Mouse (Mus musculus): ENCODE results near the gene Phlda3. TPM values are rescaled to one million over a fixed set of nuclear protein-coding genes. Genes with fewer than 3 reads are reported as not detected.
A peak's percentile ranks its signal among the peaks of the same experiment; 100 is the strongest.

Phlda3 gene
- polyA plus RNA-seq (2016; fragmentation: Nextera tagmentation; extraction: Ambion mirVana): 15.7 and 21.8 TPM in 2 replicates

DNA sequence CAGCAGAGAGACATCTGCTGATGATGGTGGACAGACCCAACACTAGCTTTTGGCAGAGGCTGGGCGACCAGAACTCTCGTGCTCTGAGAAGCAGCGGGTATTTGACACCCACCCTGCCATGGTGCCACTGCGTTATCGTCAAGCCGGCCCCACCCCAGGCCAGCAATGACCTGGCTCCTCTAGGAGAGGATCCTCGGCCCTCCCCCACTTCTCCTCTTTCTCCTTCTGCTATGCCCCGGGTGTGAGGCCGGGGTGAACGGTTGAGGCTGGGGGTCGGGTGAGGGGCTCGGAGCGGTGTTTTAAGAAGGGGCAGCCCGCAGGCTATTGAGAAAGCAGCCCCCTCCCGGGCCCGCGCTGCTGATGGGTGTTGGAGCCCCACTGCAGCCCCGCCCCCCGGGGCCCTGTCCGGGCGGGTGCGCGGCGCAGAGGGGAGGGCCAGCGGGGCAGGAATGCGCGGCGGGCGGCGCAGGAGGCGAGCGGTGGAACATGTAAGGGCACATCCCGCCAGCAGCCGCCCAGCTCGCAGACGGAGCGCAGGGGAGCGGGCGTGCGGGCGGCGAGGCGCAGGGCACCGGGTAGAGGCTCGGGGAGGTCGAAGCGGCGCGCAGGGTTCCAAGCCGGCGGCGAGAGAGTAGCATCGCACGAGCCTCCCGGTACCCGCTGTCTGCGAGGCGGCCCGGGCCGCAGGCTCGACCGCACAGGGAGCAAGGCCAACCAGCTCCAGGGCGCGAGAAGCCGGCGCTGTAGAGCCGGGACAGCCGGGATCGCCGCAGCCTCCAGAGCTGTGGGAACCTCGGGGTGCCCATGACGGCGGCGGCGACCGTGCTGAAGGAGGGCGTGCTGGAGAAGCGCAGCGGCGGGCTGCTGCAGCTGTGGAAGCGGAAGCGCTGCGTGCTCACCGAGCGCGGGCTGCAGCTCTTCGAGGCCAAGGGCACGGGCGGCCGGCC lies at the start of gene Phlda3:
Phlda3 (plus strand) TSS at position 475 of the 947 bp plus-strand sequence.
- WGBS: 1% methylated on average over 81 of the region's 90 CpGs
- Histone ChIP-seq H3K36me3 (0 out of 2 replicates have a peak, but pooled peaks cover 2% of the 10 kb centered on the region), H3K27me3 (peaks cover 31% of the 10 kb centered on the region)

DNA sequence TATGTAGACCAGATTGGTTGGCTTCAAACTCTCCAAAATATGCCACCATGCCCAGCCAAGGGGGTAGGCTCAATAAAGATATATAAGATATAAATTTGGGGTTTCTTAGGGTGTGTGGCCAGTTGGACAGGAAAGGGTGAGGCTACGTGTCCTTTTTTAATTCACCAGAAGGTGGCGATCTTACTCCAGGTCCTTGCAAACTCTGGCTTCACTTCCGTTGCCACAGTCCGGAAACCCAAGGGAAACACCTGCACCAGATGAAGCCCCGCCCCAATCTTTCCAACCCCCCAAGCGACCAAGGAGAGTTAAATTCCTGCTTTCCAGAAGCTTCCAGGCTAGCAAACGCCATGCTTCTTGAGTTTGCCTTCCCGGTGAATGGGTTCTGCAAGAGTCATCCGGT lies 46.4 kb upstream of the Phlda3 start:
- Histone ChIP-seq H3K9me3 (no peaks in the 10 kb centered on the region), H3K36me3 (no peaks in the 10 kb centered on the region), H3K4me3 (no peak overlapping the region), H3K4me2 (replicated peaks) (no peak overlapping the region), H3K27ac (replicated peaks) (no peak overlapping the region), H3K4me1 (0 out of 2 replicates have a peak, but pooled peaks cover 2% of the 10 kb centered on the region), H3K27me3 (peaks cover 3% of the 10 kb centered on the region; the same call in 1 of the 2 replicates), H3K9ac (replicated peaks) (no peak overlapping the region)
- 22% methylated on average over 9 of the region's 9 CpGs for WGBS
- ATAC-seq (ENCODE audit: low FRiP score, low read depth): peak; percentile 63

More for the DNA sequence above, at the start of gene Phlda3:
- peak within 1 kb of the TSS; percentile 96 for H3K4me2 ChIP-seq (replicated peaks)
- peak; percentile 88 for ATAC-seq (ENCODE audit: low FRiP score, low read depth)
- H3K4me1 ChIP-seq: peaks cover 24% of the 10 kb centered on the region
- no peaks in the 10 kb centered on the region for H3K9me3 ChIP-seq
- peak within 1 kb of the TSS; percentile 60 for H3K4me3 ChIP-seq
- peak within 1 kb of the TSS; percentile 70 for H3K27ac ChIP-seq (replicated peaks)
- peak within 1 kb of the TSS; percentile 76 for H3K9ac ChIP-seq (replicated peaks)

DNA sequence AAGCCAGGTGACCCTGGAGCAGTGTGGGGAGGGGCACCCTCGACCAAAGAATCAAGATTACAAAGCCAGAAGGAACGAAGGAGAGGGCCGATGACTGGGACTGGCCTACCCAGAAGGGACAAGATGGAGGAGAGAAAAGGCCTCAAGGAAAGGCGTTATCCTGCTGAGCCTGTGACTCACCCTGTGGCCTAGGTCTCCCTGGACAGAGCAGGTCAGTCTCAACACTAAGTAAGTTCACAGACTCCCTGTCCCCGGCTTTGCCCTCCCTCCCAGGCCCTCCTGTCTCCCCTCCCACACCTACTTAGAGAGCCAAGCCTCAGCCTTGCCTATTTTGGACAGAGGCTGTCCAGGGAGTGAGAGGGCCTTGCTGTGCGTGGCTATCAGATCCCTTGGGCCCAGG lies 45.9 kb upstream of the Phlda3 start, which contains the start of gene Csrp1:
Csrp1 (plus strand) TSS at position 79 of the 400 bp plus-strand sequence.
- H3K4me2 ChIP-seq (replicated peaks): no peak within 1 kb of the TSS
- no peak within 1 kb of the TSS for H3K4me3 ChIP-seq
- no peak within 1 kb of the TSS for H3K9ac ChIP-seq (replicated peaks)
- 0 out of 2 replicates have a peak, but pooled peaks cover 2% of the 10 kb centered on the region for H3K4me1 ChIP-seq
- H3K9me3 ChIP-seq: no peaks in the 10 kb centered on the region
- H3K27me3 ChIP-seq: peaks cover 3% of the 10 kb centered on the region; the same call in 1 of the 2 replicates
- no peak within 1 kb of the TSS for H3K27ac ChIP-seq (replicated peaks)
- 0 out of 2 replicates have a peak, but pooled peaks have one; percentile 12 for ATAC-seq (ENCODE audit: low FRiP score, low read depth)
- no peaks in the 10 kb centered on the region for H3K36me3 ChIP-seq
- 68% methylated on average over 6 of the region's 6 CpGs for WGBS

DNA sequence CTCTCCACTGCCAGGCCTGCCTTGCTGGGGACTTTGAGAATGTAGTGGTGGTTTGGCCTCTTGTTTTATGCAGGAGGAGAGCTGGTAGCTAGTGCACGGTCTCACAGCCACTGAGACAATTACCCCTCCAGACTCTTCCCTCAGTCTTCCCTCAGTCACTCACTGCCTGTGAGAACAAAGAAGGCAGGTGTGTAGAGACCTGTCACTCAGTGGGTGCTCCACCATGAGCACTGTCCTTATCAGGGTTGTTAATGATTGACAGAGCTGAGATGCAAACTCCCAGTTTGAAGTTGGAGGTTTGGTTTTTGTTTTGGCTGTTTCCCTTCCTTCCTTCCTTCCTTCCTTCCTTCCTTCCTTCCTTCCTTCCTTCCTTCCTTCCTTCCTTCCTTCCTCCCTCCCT lies 42.9 kb upstream of the Phlda3 start:
- peaks cover 3% of the 10 kb centered on the region; the same call in 1 of the 2 replicates for H3K27me3 ChIP-seq
- no peak for ATAC-seq (ENCODE audit: low FRiP score, low read depth)
- H3K4me2 ChIP-seq (replicated peaks): no peak overlapping the region
- H3K9me3 ChIP-seq: no peaks in the 10 kb centered on the region
- no peak overlapping the region for H3K4me3 ChIP-seq
- no peak overlapping the region for H3K9ac ChIP-seq (replicated peaks)
- 0 out of 2 replicates have a peak, but pooled peaks cover 2% of the 10 kb centered on the region for H3K4me1 ChIP-seq
- no peaks in the 10 kb centered on the region for H3K36me3 ChIP-seq
- WGBS: 77% methylated on average over 1 of the region's 1 CpGs
- H3K27ac ChIP-seq (replicated peaks): no peak overlapping the region

DNA sequence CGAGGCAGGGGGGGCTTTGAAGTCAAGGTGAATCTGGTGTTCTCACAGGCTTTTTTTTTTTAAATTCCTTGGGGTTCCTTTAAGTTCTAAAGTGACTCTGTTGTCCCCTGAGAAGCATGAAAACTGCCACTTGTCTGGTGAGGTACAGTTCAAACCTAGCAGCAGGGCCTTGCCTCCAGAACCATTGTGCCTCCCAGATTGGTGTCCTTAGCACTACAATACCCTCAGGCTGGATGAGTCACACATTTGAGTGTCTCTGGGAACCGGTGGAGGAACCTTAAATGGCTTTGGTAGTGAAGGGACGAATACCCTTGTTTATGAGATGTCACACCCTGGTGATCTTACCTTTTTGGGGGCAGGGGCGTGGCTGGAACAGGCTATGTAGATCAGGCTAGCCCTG lies 41.8 kb upstream of the Phlda3 start:
- H3K4me2 ChIP-seq (replicated peaks): no peak overlapping the region
- H3K27ac ChIP-seq (replicated peaks): no peak overlapping the region
- H3K27me3 ChIP-seq: 0 out of 2 replicates have a peak, but pooled peaks cover 3% of the 10 kb centered on the region
- H3K4me1 ChIP-seq: peaks cover 6% of the 10 kb centered on the region
- no peak overlapping the region for H3K4me3 ChIP-seq
- no peak overlapping the region for H3K9ac ChIP-seq (replicated peaks)
- H3K9me3 ChIP-seq: no peaks in the 10 kb centered on the region
- no peaks in the 10 kb centered on the region for H3K36me3 ChIP-seq
- ATAC-seq (ENCODE audit: low FRiP score, low read depth): no peak
- 67% methylated on average over 4 of the region's 4 CpGs for WGBS

DNA sequence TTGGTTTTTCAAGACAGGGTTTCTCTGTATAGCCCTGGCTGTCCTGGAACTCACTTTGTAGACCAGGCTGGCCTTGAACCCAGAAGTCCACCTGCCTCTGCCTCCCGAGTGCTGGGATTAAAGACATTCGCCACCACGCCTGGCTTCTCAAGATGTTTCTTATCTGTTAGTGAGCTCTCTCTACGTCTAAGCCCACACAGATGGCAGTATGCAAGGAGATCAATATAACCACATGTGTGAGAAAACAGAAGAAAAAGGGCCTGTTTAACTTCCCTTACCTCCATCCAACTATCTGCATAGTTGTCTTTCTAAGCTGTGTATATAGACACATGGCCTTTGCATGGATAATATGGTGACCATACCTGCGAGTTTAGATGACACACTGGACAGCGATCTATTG lies 40.6 kb upstream of the Phlda3 start:
- ATAC-seq (ENCODE audit: low FRiP score, low read depth): no peak
- WGBS: 92% methylated on average over 6 of the region's 6 CpGs
- Histone ChIP-seq H3K9me3 (no peaks in the 10 kb centered on the region), H3K4me3 (no peak overlapping the region), H3K27ac (replicated peaks) (no peak overlapping the region), H3K4me1 (peaks cover 16% of the 10 kb centered on the region), H3K36me3 (no peaks in the 10 kb centered on the region), H3K27me3 (peaks cover 8% of the 10 kb centered on the region), H3K9ac (replicated peaks) (no peak overlapping the region), H3K4me2 (replicated peaks) (no peak overlapping the region)

DNA sequence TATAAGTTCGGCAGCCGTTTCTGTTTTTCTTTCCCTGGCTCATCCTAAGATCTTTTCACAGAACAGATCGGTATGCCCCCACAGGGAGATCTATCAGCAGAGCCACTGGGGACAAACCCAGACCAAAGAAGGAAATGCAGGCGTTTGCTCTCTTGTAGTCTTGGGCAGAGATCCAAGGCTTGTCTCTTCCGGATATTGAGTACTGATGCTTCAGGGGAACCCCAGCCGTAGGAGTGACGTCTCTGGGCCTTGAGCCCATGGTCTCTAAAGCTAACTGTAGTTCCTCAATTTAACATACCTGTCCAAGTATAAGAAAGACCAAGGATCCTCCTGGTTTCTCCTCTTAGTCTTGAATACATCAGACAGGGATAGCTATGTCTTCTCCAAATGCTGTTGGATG lies 40.0 kb upstream of the Phlda3 start:
- H3K4me1 ChIP-seq: peaks cover 19% of the 10 kb centered on the region
- H3K9ac ChIP-seq (replicated peaks): no peak overlapping the region
- no peak for ATAC-seq (ENCODE audit: low FRiP score, low read depth)
- no peak overlapping the region for H3K27ac ChIP-seq (replicated peaks)
- no peaks in the 10 kb centered on the region for H3K9me3 ChIP-seq
- H3K36me3 ChIP-seq: no peaks in the 10 kb centered on the region
- no peak overlapping the region for H3K4me2 ChIP-seq (replicated peaks)
- peaks cover 14% of the 10 kb centered on the region for H3K27me3 ChIP-seq
- H3K4me3 ChIP-seq: no peak overlapping the region
- 78% methylated on average over 7 of the region's 7 CpGs for WGBS

DNA sequence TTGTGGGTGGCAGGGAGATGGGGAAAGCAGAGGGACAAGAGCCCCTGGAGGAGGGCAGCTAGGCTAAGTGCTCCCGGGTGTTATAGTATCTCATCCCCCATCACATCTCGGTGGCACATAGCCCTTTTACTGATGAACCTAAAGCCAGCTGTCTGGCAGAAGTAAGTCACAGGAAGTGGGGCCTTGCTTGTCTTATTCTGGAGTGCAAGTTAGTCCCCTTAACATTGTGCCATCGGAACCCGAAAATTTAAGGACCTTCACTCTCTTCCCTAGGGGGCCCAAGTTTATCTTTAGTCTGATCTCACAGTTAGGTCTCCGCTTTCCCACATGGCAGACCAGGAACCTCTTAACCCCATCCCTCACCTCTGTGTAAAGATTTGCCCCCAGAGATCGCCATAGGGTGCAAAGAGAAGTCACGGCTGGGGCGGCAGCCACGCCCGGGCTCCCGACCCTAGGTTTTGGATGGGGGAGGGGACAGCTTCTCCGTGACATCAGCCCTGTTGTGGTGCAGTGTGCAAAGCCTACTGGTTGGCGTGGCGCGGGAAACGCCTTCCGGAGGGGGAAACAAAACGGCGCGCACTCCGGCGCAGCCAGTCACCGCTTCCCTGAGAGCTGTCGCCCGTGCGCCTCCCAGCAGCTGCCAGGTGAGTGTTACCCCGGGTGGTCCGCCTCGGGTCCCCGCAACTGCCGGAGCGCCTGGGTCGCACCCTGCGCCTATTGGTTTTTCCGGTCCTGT lies 37.1 kb upstream of the Phlda3 start:
- Histone ChIP-seq H3K4me3 (peak overlapping the region; percentile 56), H3K9ac (replicated peaks) (peak overlapping the region; percentile 59), H3K9me3 (no peaks in the 10 kb centered on the region), H3K27me3 (peaks cover 21% of the 10 kb centered on the region), H3K27ac (replicated peaks) (0 out of 2 replicates have a peak overlapping the region, but pooled peaks have one; percentile 1), H3K36me3 (no peaks in the 10 kb centered on the region), H3K4me2 (replicated peaks) (peak overlapping the region; percentile 92), H3K4me1 (peaks cover 29% of the 10 kb centered on the region)
- ATAC-seq (ENCODE audit: low FRiP score, low read depth): peak; percentile 91
- WGBS: 2% methylated on average over 35 of the region's 35 CpGs

DNA sequence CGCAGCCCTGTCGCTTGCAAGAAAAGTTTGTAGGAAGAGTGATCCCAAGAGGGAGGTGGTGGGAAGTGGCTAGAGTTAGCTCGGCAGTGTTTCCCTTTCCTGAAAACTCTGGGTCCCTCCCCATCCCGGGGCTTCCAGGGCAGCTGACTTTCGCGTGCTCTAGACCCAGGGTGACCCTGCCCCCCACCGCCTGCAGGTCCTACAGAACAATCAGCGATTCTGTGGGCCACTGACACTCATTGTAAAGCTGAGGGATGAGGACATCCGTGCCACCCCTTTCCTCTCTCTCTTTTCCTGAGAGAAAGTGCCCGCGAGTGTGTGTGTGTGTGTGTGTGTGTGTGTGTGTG lies 36.6 kb upstream of the Phlda3 start:
- WGBS: 0% methylated on average over 11 of the region's 11 CpGs
- Histone ChIP-seq H3K4me2 (replicated peaks) (peak overlapping the region; percentile 92), H3K27me3 (peaks cover 26% of the 10 kb centered on the region), H3K9me3 (no peaks in the 10 kb centered on the region), H3K4me3 (peak overlapping the region; percentile 56), H3K36me3 (no peaks in the 10 kb centered on the region), H3K9ac (replicated peaks) (peak overlapping the region; percentile 59), H3K4me1 (peaks cover 34% of the 10 kb centered on the region), H3K27ac (replicated peaks) (no peak overlapping the region)
- peak; percentile 27; the same call in 1 of the 2 replicates for ATAC-seq (ENCODE audit: low FRiP score, low read depth)

DNA sequence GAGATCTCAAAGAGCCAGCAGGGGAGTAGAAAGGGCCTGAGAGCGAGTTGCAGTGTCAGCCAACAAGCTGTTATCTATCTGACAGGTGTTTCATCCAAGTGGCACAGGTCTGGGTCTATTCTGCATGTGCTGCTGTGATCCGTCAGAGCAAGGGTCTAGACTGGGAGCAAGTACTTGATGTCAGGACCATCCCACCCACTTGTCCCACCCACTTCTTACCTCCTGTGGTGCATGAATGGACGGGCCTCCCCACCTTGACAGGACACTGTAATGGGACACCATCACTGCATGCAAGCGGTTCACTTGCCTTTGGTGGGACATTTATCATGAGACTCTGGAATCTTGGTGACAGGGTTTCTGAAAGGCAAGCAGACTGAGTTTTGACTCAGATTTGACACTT lies 36.1 kb upstream of the Phlda3 start:
- no peak for ATAC-seq (ENCODE audit: low FRiP score, low read depth)
- 26% methylated on average over 4 of the region's 4 CpGs for WGBS
- H3K4me1 ChIP-seq: peaks cover 39% of the 10 kb centered on the region

DNA sequence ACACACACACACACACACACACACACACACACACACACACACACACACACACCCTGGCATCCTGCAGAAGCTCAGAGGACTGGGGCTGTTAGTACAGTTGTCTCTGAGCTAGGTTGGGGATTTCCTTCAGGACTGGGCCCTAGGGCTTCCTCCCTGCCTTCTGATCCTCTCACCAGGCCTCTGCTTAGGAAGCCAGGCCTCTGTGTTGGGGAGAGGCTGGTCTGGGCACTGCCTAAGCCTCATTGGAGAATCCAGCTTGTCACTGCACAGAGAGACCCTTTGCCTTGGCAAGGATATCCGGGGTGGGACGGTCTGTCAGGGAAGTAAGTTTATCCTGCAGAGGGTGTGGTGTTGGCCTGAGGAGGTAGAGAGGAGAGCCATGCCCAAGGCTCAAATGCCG lies 35.6 kb upstream of the Phlda3 start:
- ATAC-seq (ENCODE audit: low FRiP score, low read depth): no peak
- Histone ChIP-seq H3K4me1 (peaks cover 43% of the 10 kb centered on the region), H3K4me2 (replicated peaks) (peak overlapping the region; percentile 92), H3K9me3 (no peaks in the 10 kb centered on the region), H3K4me3 (no peak overlapping the region), H3K27me3 (peaks cover 28% of the 10 kb centered on the region), H3K27ac (replicated peaks) (no peak overlapping the region), H3K9ac (replicated peaks) (no peak overlapping the region), H3K36me3 (no peaks in the 10 kb centered on the region)
- 60% methylated on average over 3 of the region's 3 CpGs for WGBS

More for the DNA sequence above, 36.1 kb upstream of the Phlda3 start:
- peak overlapping the region; percentile 56 for H3K4me3 ChIP-seq
- peaks cover 28% of the 10 kb centered on the region for H3K27me3 ChIP-seq
- H3K9ac ChIP-seq (replicated peaks): peak overlapping the region; percentile 59; the same call in 1 of the 2 replicates
- H3K4me2 ChIP-seq (replicated peaks): peak overlapping the region; percentile 92
- no peaks in the 10 kb centered on the region for H3K36me3 ChIP-seq
- no peak overlapping the region for H3K27ac ChIP-seq (replicated peaks)
- H3K9me3 ChIP-seq: no peaks in the 10 kb centered on the region
